Mouse (Mus musculus) limb, embryonic 11.5 days (tissue): Measurements from ENCODE around the gene Clec4a1. TPM values are rescaled to one million over a fixed set of nuclear protein-coding genes. Genes with fewer than 3 reads are reported as not detected.
A peak's percentile ranks its signal among the peaks of the same experiment; 100 is the strongest.

ENCODE experiments used
- ATAC-seq: fragments of 200-750 bp; cut with Nextera tagmentation; 2 replicates; pipeline ENCODE4 v1.8.0; 2017; ENCODE audit warnings: low read depth; ENCODE audit not compliant: insufficient number of reproducible peaks, low FRiP score, low TSS enrichment
- DNase-seq: peaks from one replicate; pipeline ENCODE4 v3.0.0-alpha.2; 2015; ENCODE audit warnings: low spot score
- H3K27ac ChIP-seq: fragments of 300-500 bp; sonication (generic); replicated peaks from 2 replicates; pipeline ENCODE4 v1.5.1; 2014; ENCODE audit warnings: low read depth, mild to moderate bottlenecking, low read length
- H3K27me3 ChIP-seq: fragments of 300-500 bp; sonication (generic); 2 replicates; pipeline ENCODE4 v1.6.1; 2014; ENCODE audit warnings: mild to moderate bottlenecking, low read length, mixed read lengths; ENCODE audit not compliant: control insufficient read depth, insufficient read depth
- H3K36me3 ChIP-seq: fragments of 300-500 bp; sonication (generic); 2 replicates; pipeline ENCODE4 v1.6.1; 2014; ENCODE audit warnings: mild to moderate bottlenecking, low read length, moderate library complexity, mixed read lengths; ENCODE audit not compliant: control insufficient read depth, insufficient read depth
- H3K4me1 ChIP-seq: fragments of 300-500 bp; sonication (generic); 2 replicates; pipeline ENCODE4 v1.6.1; 2014; ENCODE audit warnings: low read length, mixed read lengths; ENCODE audit not compliant: control insufficient read depth, insufficient read depth
- H3K4me2 ChIP-seq: fragments of 300-500 bp; sonication (generic); 2 replicates; pipeline ENCODE4 v1.6.1; 2014; ENCODE audit warnings: low read depth, mild to moderate bottlenecking, moderate library complexity; ENCODE audit not compliant: severe bottlenecking
- H3K4me3 ChIP-seq: fragments of 300-500 bp; sonication (generic); 2 replicates; pipeline ENCODE4 v1.5.1; 2014; ENCODE audit warnings: low read depth, low read length
- H3K9ac ChIP-seq: fragments of 300-500 bp; sonication (generic); 2 replicates; pipeline ENCODE4 v1.6.1; 2014; ENCODE audit warnings: mild to moderate bottlenecking, low read length
- H3K9me3 ChIP-seq: fragments of 300-500 bp; sonication (generic); 2 replicates; pipeline ENCODE4 v1.6.1; 2016; ENCODE audit warnings: low read length; ENCODE audit not compliant: control insufficient read depth
- WGBS: fragments of 180-500 bp; shearing (Covaris S2); extraction: QIAGEN DNeasy Blood & Tissue Kit; methylation state at CpG from one replicate; pipeline ENCODE4 v1.1.7; 2014; 5-methylcytosine and 5-hydroxymethylcytosine counted together
- polyA plus RNA-seq: library from polyadenylated mRNA; unstranded; fragments of >200 nt; fragmentation: Nextera tagmentation; extraction: Ambion mirVana; gene quantifications from 2 replicates; pipeline ENCODE4 v1.2.1, GENCODE M21; 2014

Clec4a1 gene
- polyA plus RNA-seq: 0.64 and 0.99 TPM in 2 replicates

DNA sequence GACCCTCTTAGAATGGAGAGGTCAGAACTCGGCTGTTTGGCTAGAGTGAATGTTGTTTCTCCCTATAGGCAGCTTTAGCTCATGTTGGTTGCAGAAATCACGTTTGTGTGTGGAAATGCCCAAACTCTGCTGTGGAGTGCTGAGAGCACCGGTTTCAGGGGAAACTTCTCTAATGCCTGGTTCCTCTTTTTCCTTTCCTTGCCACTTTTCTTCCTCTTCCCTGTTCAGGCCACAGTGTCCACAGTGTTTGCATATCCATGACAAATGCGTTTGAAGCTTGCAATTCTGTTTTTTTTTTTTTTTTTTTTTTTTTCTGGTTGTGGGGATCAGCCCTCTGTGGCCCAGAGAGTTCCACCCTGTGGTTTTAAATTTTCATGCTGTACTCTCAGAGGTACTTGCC lies at the start of gene Clec4a1:
Gene Clec4a1 (plus strand): TSS at position 398 of the 400 bp plus-strand sequence.
- no peak for ATAC-seq

GRCm38 (mm10) chr6:122872800-122873199 lies 48.8 kb upstream of the Clec4a1 start:
- ATAC-seq: no peak

More for the DNA sequence above, at the start of gene Clec4a1:
- Histone ChIP-seq H3K27me3 (no peaks in the 10 kb centered on the region), H3K9ac (no peak within 1 kb of the TSS), H3K4me3 (no peak within 1 kb of the TSS), H3K36me3 (no peaks in the 10 kb centered on the region), H3K27ac (no peak within 1 kb of the TSS), H3K9me3 (no peaks in the 10 kb centered on the region), H3K4me1 (no peaks in the 10 kb centered on the region), H3K4me2 (no peak within 1 kb of the TSS)
- 57% methylated on average over 4 of the region's 4 CpGs for WGBS
- DNase-seq: no peak

GRCm38 (mm10) chr6:122873871-122874719 lies 47.6 kb upstream of the Clec4a1 start, which contains the start of gene Necap1:
TSS of gene Necap1 (plus strand) at chr6:122874474.
- 8% methylated on average over 43 of the region's 43 CpGs for WGBS
- H3K9ac ChIP-seq: peak within 1 kb of the TSS; percentile 73
- no peaks in the 10 kb centered on the region for H3K4me1 ChIP-seq
- H3K4me3 ChIP-seq: peak within 1 kb of the TSS; percentile 76
- ATAC-seq (peak; percentile 98), DNase-seq (peak; percentile 98)
- H3K27ac ChIP-seq: 0 out of 2 replicates have a peak within 1 kb of the TSS, but pooled peaks have one; percentile 49
- no peaks in the 10 kb centered on the region for H3K27me3 ChIP-seq
- H3K9me3 ChIP-seq: no peaks in the 10 kb centered on the region
- H3K36me3 ChIP-seq: no peaks in the 10 kb centered on the region
- H3K4me2 ChIP-seq: peak within 1 kb of the TSS; percentile 36

More at GRCm38 (mm10) chr6:122872800-122873199, 48.8 kb upstream of the Clec4a1 start:
- H3K36me3 ChIP-seq: no peaks in the 10 kb centered on the region
- H3K9me3 ChIP-seq: no peaks in the 10 kb centered on the region
- H3K4me3 ChIP-seq: no peak overlapping the region
- no peak overlapping the region for H3K4me2 ChIP-seq
- 97% methylated on average over 5 of the region's 5 CpGs for WGBS
- no peak overlapping the region for H3K27ac ChIP-seq
- H3K4me1 ChIP-seq: no peaks in the 10 kb centered on the region
- H3K27me3 ChIP-seq: no peaks in the 10 kb centered on the region
- no peak overlapping the region for H3K9ac ChIP-seq
- no peak for DNase-seq

DNA sequence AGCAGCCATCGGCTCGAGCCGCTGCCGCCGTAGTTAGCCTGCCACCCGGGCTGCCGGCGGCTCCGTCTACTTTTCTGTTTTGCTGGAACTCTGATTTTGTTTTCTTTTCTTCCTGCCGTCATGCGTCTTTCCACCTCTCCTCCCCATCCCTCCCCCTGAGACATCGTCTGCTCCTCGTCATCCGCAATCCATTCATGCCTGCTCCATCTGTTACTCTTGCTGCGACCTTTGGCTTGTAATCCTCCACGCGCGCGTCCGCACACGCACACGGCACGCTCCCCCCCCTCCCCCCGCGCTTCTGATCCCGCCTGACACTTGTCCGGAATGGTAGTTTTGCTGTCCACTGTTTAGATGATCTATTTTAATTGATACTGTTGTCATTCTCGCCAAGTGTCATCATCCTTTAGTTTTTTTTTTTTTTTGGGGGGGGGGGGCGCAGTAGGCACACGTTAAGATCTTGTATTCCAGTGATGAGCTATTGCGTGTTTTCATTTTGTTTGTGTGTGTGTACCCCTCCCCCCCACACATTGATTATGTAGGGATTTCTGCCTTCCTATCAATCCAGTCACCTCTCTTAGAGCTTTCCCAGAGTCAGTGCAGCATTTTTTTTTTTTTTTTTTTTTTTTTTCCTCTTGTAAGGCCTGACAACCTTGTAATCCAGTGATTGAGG lies 46.8 kb upstream of the Clec4a1 start:
- H3K4me3 ChIP-seq: peak overlapping the region; percentile 76
- DNase-seq (no peak), ATAC-seq (peak; percentile 64)
- no peaks in the 10 kb centered on the region for H3K27me3 ChIP-seq
- H3K36me3 ChIP-seq: no peaks in the 10 kb centered on the region
- no peaks in the 10 kb centered on the region for H3K9me3 ChIP-seq
- WGBS: 2% methylated on average over 31 of the region's 31 CpGs
- H3K4me2 ChIP-seq: peak overlapping the region; percentile 36
- no peaks in the 10 kb centered on the region for H3K4me1 ChIP-seq
- H3K9ac ChIP-seq: peak overlapping the region; percentile 73
- 0 out of 2 replicates have a peak overlapping the region, but pooled peaks have one; percentile 49 for H3K27ac ChIP-seq

DNA sequence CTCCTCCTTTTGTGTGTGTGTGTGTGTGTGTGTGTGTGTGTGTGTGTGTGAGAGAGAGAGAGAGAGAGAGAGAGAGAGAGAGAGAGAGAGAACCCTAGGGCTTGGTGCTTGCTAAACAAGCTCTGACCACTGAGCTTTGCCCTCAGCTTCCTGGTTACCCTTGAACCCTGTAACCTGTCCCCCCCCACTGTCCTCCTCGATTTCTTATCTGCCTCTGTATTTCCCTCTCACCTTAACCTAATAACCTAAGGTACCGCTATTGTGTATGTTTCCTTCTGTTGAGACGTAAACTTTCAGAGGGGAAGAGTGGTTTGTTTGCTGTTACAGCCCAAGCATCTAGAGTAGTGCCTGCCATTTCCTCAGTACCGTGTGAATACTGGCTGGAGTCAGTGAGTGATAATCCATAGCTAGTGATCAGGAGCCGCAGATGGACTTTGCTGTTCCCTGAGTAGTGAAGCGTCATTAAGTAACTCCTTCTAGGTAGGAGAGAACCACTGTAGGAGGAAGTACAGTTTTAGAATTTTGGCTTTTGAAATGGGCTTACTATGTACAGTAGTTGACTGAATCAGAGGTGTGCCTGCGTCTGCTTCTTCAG lies 42.4 kb upstream of the Clec4a1 start:
- ATAC-seq: no peak
- 91% methylated on average over 7 of the region's 7 CpGs for WGBS
- no peaks in the 10 kb centered on the region for H3K27me3 ChIP-seq
- H3K9ac ChIP-seq: no peak overlapping the region
- no peak for DNase-seq
- H3K9me3 ChIP-seq: no peaks in the 10 kb centered on the region
- no peak overlapping the region for H3K27ac ChIP-seq
- H3K4me3 ChIP-seq: no peak overlapping the region
- H3K4me1 ChIP-seq: no peaks in the 10 kb centered on the region
- H3K4me2 ChIP-seq: no peak overlapping the region
- peaks cover 13% of the 10 kb centered on the region for H3K36me3 ChIP-seq

DNA sequence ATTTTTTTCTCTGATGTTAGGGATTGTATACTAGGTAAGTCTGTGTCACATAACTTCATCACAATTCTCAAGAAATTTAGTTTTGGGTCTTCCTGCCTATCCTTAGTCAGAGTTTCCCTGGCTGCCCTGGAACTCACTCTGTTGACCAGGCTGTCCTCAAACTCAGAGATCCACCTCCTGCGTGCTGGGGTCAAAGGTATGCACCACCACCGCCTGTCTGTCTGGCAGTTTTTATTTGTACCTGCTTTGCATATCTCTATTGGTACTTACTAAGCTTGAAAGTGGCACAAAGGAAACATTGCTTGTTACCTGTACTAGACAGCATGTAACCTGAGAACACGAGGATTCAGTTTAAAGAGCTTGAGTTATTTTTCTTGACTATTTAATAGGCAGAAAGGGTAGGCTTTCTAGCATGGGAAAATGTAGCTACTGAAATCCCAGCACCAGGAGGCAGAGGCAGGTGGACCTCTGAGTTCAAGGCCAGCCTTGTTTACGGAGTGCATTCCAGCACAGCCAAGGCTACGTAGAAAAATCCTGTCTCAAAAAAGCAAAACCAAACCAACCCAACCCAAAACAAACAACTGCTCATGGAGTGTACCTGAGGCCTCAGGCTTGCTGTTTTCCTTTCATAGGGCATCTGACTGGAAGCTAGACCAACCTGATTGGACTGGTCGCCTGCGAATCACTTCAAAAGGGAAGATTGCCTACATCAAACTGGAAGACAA lies 41.7 kb upstream of the Clec4a1 start:
- ATAC-seq (no peak), DNase-seq (no peak)
- Histone ChIP-seq H3K4me3 (no peak overlapping the region), H3K36me3 (peaks cover 16% of the 10 kb centered on the region), H3K9me3 (no peaks in the 10 kb centered on the region), H3K4me2 (no peak overlapping the region), H3K9ac (no peak overlapping the region), H3K4me1 (no peaks in the 10 kb centered on the region), H3K27me3 (no peaks in the 10 kb centered on the region), H3K27ac (no peak overlapping the region)
- WGBS: 93% methylated on average over 7 of the region's 7 CpGs

- H3K9me3 ChIP-seq: no peaks in the 10 kb centered on the region
- 94% methylated on average over 12 of the region's 12 CpGs for WGBS
- no peak overlapping the region for H3K4me3 ChIP-seq
- no peak overlapping the region for H3K27ac ChIP-seq
- no peak for ATAC-seq
- peaks cover 16% of the 10 kb centered on the region for H3K36me3 ChIP-seq
- H3K9ac ChIP-seq: no peak overlapping the region
- H3K4me2 ChIP-seq: no peak overlapping the region
- no peaks in the 10 kb centered on the region for H3K27me3 ChIP-seq
- no peaks in the 10 kb centered on the region for H3K4me1 ChIP-seq
- DNase-seq: no peak
These were observed 40.4 kb upstream of the Clec4a1 start for GRCm38 (mm10) chr6:122881287-122881686.

- no peak overlapping the region for H3K4me2 ChIP-seq
- DNase-seq (no peak), ATAC-seq (no peak)
- no peaks in the 10 kb centered on the region for H3K9me3 ChIP-seq
- WGBS: 89% methylated on average over 9 of the region's 9 CpGs
- H3K36me3 ChIP-seq: peaks cover 30% of the 10 kb centered on the region
- H3K9ac ChIP-seq: no peak overlapping the region
- no peaks in the 10 kb centered on the region for H3K27me3 ChIP-seq
- no peaks in the 10 kb centered on the region for H3K4me1 ChIP-seq
- H3K27ac ChIP-seq: no peak overlapping the region
- no peak overlapping the region for H3K4me3 ChIP-seq
These were observed 38.0 kb upstream of the Clec4a1 start for GRCm38 (mm10) chr6:122883603-122884002.
